Mouse (Mus musculus) intestine, embryonic 14.5 days (tissue): ENCODE measurements around the gene Gm11639. TPM values are rescaled to one million over a fixed set of nuclear protein-coding genes. Genes with fewer than 3 reads are reported as not detected.

Experiments used
- ATAC-seq: fragments of 200-750 bp; cut with Nextera tagmentation; replicated peaks from 2 replicates; pipeline ENCODE4 v1.8.0; 2017; ENCODE audit warnings: low read depth, moderate number of reproducible peaks, moderate TSS enrichment, moderate library complexity; ENCODE audit not compliant: low FRiP score, low TSS enrichment
- DNase-seq: peaks from one replicate; pipeline ENCODE4 v3.0.0-alpha.2; 2018; ENCODE audit warnings: low spot score
- H3K27ac ChIP-seq: fragments of 300-500 bp; sonication (generic); 2 replicates; pipeline ENCODE4 v1.5.1; 2014; ENCODE audit warnings: low read depth, mild to moderate bottlenecking, control low read depth
- H3K27me3 ChIP-seq: fragments of 300-500 bp; sonication (generic); replicated peaks from 2 replicates; pipeline ENCODE4 v1.6.1; 2014; ENCODE audit warnings: low read length, control low read depth; ENCODE audit not compliant: control insufficient read depth, insufficient read depth
- H3K36me3 ChIP-seq: fragments of 300-500 bp; sonication (generic); 2 replicates; pipeline ENCODE4 v1.6.1; 2014; ENCODE audit warnings: low read length, control low read depth; ENCODE audit not compliant: control insufficient read depth, insufficient read depth
- H3K4me1 ChIP-seq: fragments of 300-500 bp; sonication (generic); replicated peaks from 2 replicates; pipeline ENCODE4 v1.6.1; 2014; ENCODE audit warnings: low read length, control low read depth, mixed read lengths; ENCODE audit not compliant: control insufficient read depth, insufficient read depth
- H3K4me2 ChIP-seq: fragments of 300-500 bp; sonication (generic); 2 replicates; pipeline ENCODE4 v1.6.1; 2014; ENCODE audit warnings: low read length
- H3K4me3 ChIP-seq: fragments of 300-500 bp; sonication (generic); 2 replicates; pipeline ENCODE4 v1.5.1; 2014; ENCODE audit warnings: low read depth, low read length, control low read depth, mixed read lengths
- H3K9ac ChIP-seq: fragments of 300-500 bp; sonication (generic); 2 replicates; pipeline ENCODE4 v1.6.1; 2014; ENCODE audit warnings: mild to moderate bottlenecking, low read length
- H3K9me3 ChIP-seq: fragments of 300-500 bp; sonication (generic); 2 replicates; pipeline ENCODE4 v1.6.1; 2016; ENCODE audit warnings: low read length, control low read depth; ENCODE audit not compliant: control insufficient read depth
- WGBS: fragments of 180-500 bp; shearing (Covaris S2); extraction: QIAGEN DNeasy Blood & Tissue Kit; methylation state at CpG from one replicate; pipeline ENCODE4 v1.1.7; 2014; 5-methylcytosine and 5-hydroxymethylcytosine counted together
- polyA plus RNA-seq: library from polyadenylated mRNA; unstranded; fragments of >200 nt; fragmentation: Nextera tagmentation; extraction: Ambion mirVana; gene quantifications from 2 replicates; pipeline ENCODE4 v1.2.1, GENCODE M21; 2014

Gm11639 gene
- polyA plus RNA-seq, 1 experiment from 2014 or later: 0.03 TPM

GRCm38 (mm10) chr11:104765762-104766161 lies 80.3 kb downstream of the Gm11639 start:
- Histone ChIP-seq H3K4me2 (no peak overlapping the region), H3K4me3 (no peak overlapping the region), H3K36me3 (no peaks in the 10 kb centered on the region), H3K4me1 (no peaks in the 10 kb centered on the region), H3K9ac (no peak overlapping the region), H3K9me3 (no peaks in the 10 kb centered on the region), H3K27ac (no peak overlapping the region), H3K27me3 (no peaks in the 10 kb centered on the region)
- no peak for DNase-seq
- 33% methylated on average over 6 of the region's 6 CpGs for WGBS
- no peak for ATAC-seq

GRCm38 (mm10) chr11:104767068-104767467 lies 81.6 kb downstream of the Gm11639 start:
- no peak for DNase-seq
- ATAC-seq: no peak
- Histone ChIP-seq H3K9ac (no peak overlapping the region), H3K9me3 (no peaks in the 10 kb centered on the region), H3K27me3 (no peaks in the 10 kb centered on the region), H3K4me2 (no peak overlapping the region), H3K4me1 (no peaks in the 10 kb centered on the region), H3K27ac (no peak overlapping the region), H3K4me3 (no peak overlapping the region), H3K36me3 (no peaks in the 10 kb centered on the region)
- WGBS: 42% methylated on average over 1 of the region's 1 CpGs

- Histone ChIP-seq H3K9me3 (no peaks in the 10 kb centered on the region), H3K36me3 (no peaks in the 10 kb centered on the region), H3K4me2 (no peak overlapping the region), H3K4me1 (no peaks in the 10 kb centered on the region), H3K4me3 (no peak overlapping the region), H3K27me3 (no peaks in the 10 kb centered on the region), H3K27ac (no peak overlapping the region), H3K9ac (no peak overlapping the region)
- DNase-seq (peak; percentile 71), ATAC-seq (no peak)
- 9% methylated on average over 5 of the region's 5 CpGs for WGBS
Measured at GRCm38 (mm10) chr11:104768072-104768471, 82.6 kb downstream of the Gm11639 start.

- no peak overlapping the region for H3K27ac ChIP-seq
- WGBS: 86% methylated on average over 2 of the region's 2 CpGs
- no peaks in the 10 kb centered on the region for H3K27me3 ChIP-seq
- H3K9ac ChIP-seq: no peak overlapping the region
- no peak for ATAC-seq
- H3K4me1 ChIP-seq: no peaks in the 10 kb centered on the region
- H3K4me2 ChIP-seq: no peak overlapping the region
- DNase-seq: no peak
- H3K36me3 ChIP-seq: no peaks in the 10 kb centered on the region
- no peaks in the 10 kb centered on the region for H3K9me3 ChIP-seq
- no peak overlapping the region for H3K4me3 ChIP-seq
Measured at GRCm38 (mm10) chr11:104778796-104779195, 93.3 kb downstream of the Gm11639 start.

- Histone ChIP-seq H3K27me3 (no peaks in the 10 kb centered on the region), H3K9ac (no peak overlapping the region), H3K9me3 (no peaks in the 10 kb centered on the region), H3K4me2 (no peak overlapping the region), H3K4me3 (no peak overlapping the region), H3K36me3 (no peaks in the 10 kb centered on the region), H3K27ac (no peak overlapping the region), H3K4me1 (no peaks in the 10 kb centered on the region)
- WGBS: 82% methylated on average over 2 of the region's 2 CpGs
- ATAC-seq: no peak
- no peak for DNase-seq
Measured at GRCm38 (mm10) chr11:104944723-104945122, 259.2 kb downstream of the Gm11639 start.

- DNase-seq: no peak
- H3K9me3 ChIP-seq: no peaks in the 10 kb centered on the region
- no peak overlapping the region for H3K4me2 ChIP-seq
- no peaks in the 10 kb centered on the region for H3K4me1 ChIP-seq
- no peaks in the 10 kb centered on the region for H3K36me3 ChIP-seq
- H3K27ac ChIP-seq: no peak overlapping the region
- no peak for ATAC-seq
- H3K27me3 ChIP-seq: no peaks in the 10 kb centered on the region
- 54% methylated on average over 4 of the region's 4 CpGs for WGBS
- no peak overlapping the region for H3K9ac ChIP-seq
- H3K4me3 ChIP-seq: no peak overlapping the region
Measured at GRCm38 (mm10) chr11:104952349-104952748, 266.8 kb downstream of the Gm11639 start.

GRCm38 (mm10) chr11:104967862-104968261 lies 282.4 kb downstream of the Gm11639 start:
- Histone ChIP-seq H3K4me3 (no peak overlapping the region), H3K27ac (no peak overlapping the region), H3K9me3 (no peaks in the 10 kb centered on the region), H3K4me2 (no peak overlapping the region), H3K9ac (no peak overlapping the region), H3K4me1 (no peaks in the 10 kb centered on the region), H3K36me3 (no peaks in the 10 kb centered on the region), H3K27me3 (no peaks in the 10 kb centered on the region)
- ATAC-seq (no peak), DNase-seq (no peak)
- 92% methylated on average over 1 of the region's 1 CpGs for WGBS

- Histone ChIP-seq H3K4me1 (no peaks in the 10 kb centered on the region), H3K27ac (no peak overlapping the region), H3K4me2 (no peak overlapping the region), H3K9me3 (no peaks in the 10 kb centered on the region), H3K36me3 (no peaks in the 10 kb centered on the region), H3K9ac (no peak overlapping the region), H3K4me3 (no peak overlapping the region), H3K27me3 (no peaks in the 10 kb centered on the region)
- WGBS: 87% methylated on average over 2 of the region's 2 CpGs
- DNase-seq (no peak), ATAC-seq (no peak)
Measured at GRCm38 (mm10) chr11:104968388-104968787, 282.9 kb downstream of the Gm11639 start.

GRCm38 (mm10) chr11:104971322-104971721 lies 285.8 kb downstream of the Gm11639 start:
- DNase-seq (no peak), ATAC-seq (no peak)
- H3K4me2 ChIP-seq: no peak overlapping the region
- H3K9me3 ChIP-seq: no peaks in the 10 kb centered on the region
- 15% methylated on average over 4 of the region's 4 CpGs for WGBS
- no peaks in the 10 kb centered on the region for H3K36me3 ChIP-seq
- H3K4me3 ChIP-seq: no peak overlapping the region
- no peaks in the 10 kb centered on the region for H3K27me3 ChIP-seq
- H3K9ac ChIP-seq: no peak overlapping the region
- no peak overlapping the region for H3K27ac ChIP-seq
- H3K4me1 ChIP-seq: no peaks in the 10 kb centered on the region
